Mouse (Mus musculus): ENCODE results near the gene Cd81. TPM values are rescaled to one million over a fixed set of nuclear protein-coding genes. Genes with fewer than 3 reads are reported as not detected.

Gene Cd81
- total and polyA plus RNA-seq, 2 experiments = 420 to 625 TPM

GRCm38 (mm10) chr7:143068316-143068881 is 15.9 kb downstream of the Cd81 start:
- Histone ChIP-seq H3K9ac (ENCODE audit: low read depth, low read length) (peak overlapping the region; percentile 27), H3K4me1 (ENCODE audit: control insufficient read depth, insufficient read depth, low read length) (peaks cover 15% of the 10 kb centered on the region; the same call in 1 of the 2 replicates), H3K36me3 (ENCODE audit: control insufficient read depth, insufficient read depth, low read length) (peaks cover 6% of the 10 kb centered on the region), H3K79me2 (ENCODE audit: control insufficient read depth, insufficient read depth, low read length) (no peaks in the 10 kb centered on the region), H3K4me3 (ENCODE audit: insufficient read depth, low read depth, low read length) (no peak overlapping the region; the same call in 1 of the 2 replicates), H3K27me3 (ENCODE audit: control insufficient read depth, insufficient read depth, low read length) (no peaks in the 10 kb centered on the region), H3K27ac (replicated peaks; ENCODE audit: insufficient read depth, low read depth, low read length) (peak overlapping the region; percentile 73)
- TF ChIP-seq POLR2A (IDR thresholded peaks at IDR 0.05; ENCODE audit: extremely low read depth, insufficient read depth, low read length) (no peak), CTCF (IDR thresholded peaks at IDR 0.05; ENCODE audit: low read depth, low read length) (no peak)
- WGBS = 60% methylated on average over 13 of the region's 13 CpGs
- DNase-seq (ENCODE audit: extremely low read depth, low read depth, low spot score) = no peak

DNA sequence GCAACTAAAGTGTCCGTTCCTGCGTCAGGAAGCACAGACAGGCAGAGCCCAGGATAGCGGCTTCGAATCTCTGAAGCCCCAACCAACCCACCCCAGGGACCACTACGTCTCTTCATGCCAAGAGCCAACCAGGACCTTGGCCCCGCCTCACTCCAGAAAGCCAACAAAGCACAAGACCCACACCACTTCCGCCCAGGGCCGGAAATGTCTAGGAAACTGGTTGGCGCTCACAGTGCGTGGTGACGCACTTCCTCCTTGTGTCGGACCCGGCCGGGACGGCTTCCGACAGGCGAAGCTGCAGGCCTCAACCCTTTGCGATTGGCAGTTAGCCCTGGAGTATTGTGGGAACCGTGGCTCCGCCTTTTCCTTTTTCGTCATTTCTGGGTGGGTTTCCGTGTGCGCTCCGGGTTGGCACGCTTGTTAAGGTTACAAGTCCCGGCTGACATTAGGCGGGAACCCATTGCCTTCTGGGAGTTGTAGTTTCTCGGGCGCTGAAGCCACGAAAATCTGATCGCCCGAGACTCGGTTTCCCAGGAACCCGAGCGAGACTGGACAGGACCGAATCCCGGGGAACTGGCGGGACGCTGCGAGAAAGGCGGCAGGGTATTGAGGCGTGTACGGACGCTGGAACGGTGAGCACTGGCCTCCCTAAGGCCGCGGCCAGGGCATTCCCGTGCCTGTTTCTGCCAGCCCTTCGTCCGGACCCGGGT is 16.5 kb downstream of the Cd81 start, which contains the start of gene Tssc4:
Gene Tssc4 (plus strand): TSS at position 368 of the 710 bp plus-strand sequence.
- 1% methylated on average over 51 of the region's 51 CpGs for WGBS
- H3K79me2 ChIP-seq (ENCODE audit: control insufficient read depth, insufficient read depth, low read length) = no peaks in the 10 kb centered on the region
- H3K4me1 ChIP-seq (ENCODE audit: control insufficient read depth, insufficient read depth, low read length) = peaks cover 15% of the 10 kb centered on the region; the same call in 1 of the 2 replicates
- TF ChIP-seq POLR2A (IDR thresholded peaks at IDR 0.05; ENCODE audit: extremely low read depth, insufficient read depth, low read length) = 0 out of 2 replicates have a peak, but pooled peaks have one; percentile 59
- TF ChIP-seq CTCF (IDR thresholded peaks at IDR 0.05; ENCODE audit: low read depth, low read length) = no peak
- H3K4me3 ChIP-seq (ENCODE audit: insufficient read depth, low read depth, low read length) = peak within 1 kb of the TSS; percentile 74
- peak; percentile 99 for DNase-seq (ENCODE audit: extremely low read depth, low read depth, low spot score)
- H3K9ac ChIP-seq (ENCODE audit: low read depth, low read length) = peak within 1 kb of the TSS; percentile 77
- H3K27ac ChIP-seq (replicated peaks; ENCODE audit: insufficient read depth, low read depth, low read length) = peak within 1 kb of the TSS; percentile 73
- H3K36me3 ChIP-seq (ENCODE audit: control insufficient read depth, insufficient read depth, low read length) = peaks cover 2% of the 10 kb centered on the region; the same call in 1 of the 2 replicates
- no peaks in the 10 kb centered on the region for H3K27me3 ChIP-seq (ENCODE audit: control insufficient read depth, insufficient read depth, low read length)

- WGBS = 7% methylated on average over 30 of the region's 30 CpGs
- Histone ChIP-seq H3K9ac (ENCODE audit: low read depth, low read length) (peak overlapping the region; percentile 77), H3K79me2 (ENCODE audit: control insufficient read depth, insufficient read depth, low read length) (no peaks in the 10 kb centered on the region), H3K4me3 (ENCODE audit: insufficient read depth, low read depth, low read length) (peak overlapping the region; percentile 74), H3K4me1 (ENCODE audit: control insufficient read depth, insufficient read depth, low read length) (peaks cover 15% of the 10 kb centered on the region; the same call in 1 of the 2 replicates), H3K27me3 (ENCODE audit: control insufficient read depth, insufficient read depth, low read length) (no peaks in the 10 kb centered on the region), H3K27ac (replicated peaks; ENCODE audit: insufficient read depth, low read depth, low read length) (peak overlapping the region; percentile 38), H3K36me3 (ENCODE audit: control insufficient read depth, insufficient read depth, low read length) (no peaks in the 10 kb centered on the region)
- TF ChIP-seq POLR2A (IDR thresholded peaks at IDR 0.05; ENCODE audit: extremely low read depth, insufficient read depth, low read length) (no peak), CTCF (IDR thresholded peaks at IDR 0.05; ENCODE audit: low read depth, low read length) (no peak)
- DNase-seq (ENCODE audit: extremely low read depth, low read depth, low spot score) = no peak
Observed at GRCm38 (mm10) chr7:143069751-143070400, 17.3 kb downstream of the Cd81 start.

- H3K9ac ChIP-seq (ENCODE audit: low read depth, low read length) = no peak overlapping the region
Observed at GRCm38 (mm10) chr7:143070506-143071070, 18.0 kb downstream of the Cd81 start.

GRCm38 (mm10) chr7:143072605-143073004 is 20.1 kb downstream of the Cd81 start:
- TF ChIP-seq CTCF (IDR thresholded peaks at IDR 0.05; ENCODE audit: low read depth, low read length) (no peak), POLR2A (IDR thresholded peaks at IDR 0.05; ENCODE audit: extremely low read depth, insufficient read depth, low read length) (no peak)
- Histone ChIP-seq H3K27me3 (ENCODE audit: control insufficient read depth, insufficient read depth, low read length) (no peaks in the 10 kb centered on the region), H3K27ac (replicated peaks; ENCODE audit: insufficient read depth, low read depth, low read length) (no peak overlapping the region), H3K4me1 (ENCODE audit: control insufficient read depth, insufficient read depth, low read length) (peaks cover 19% of the 10 kb centered on the region), H3K36me3 (ENCODE audit: control insufficient read depth, insufficient read depth, low read length) (no peaks in the 10 kb centered on the region), H3K4me3 (ENCODE audit: insufficient read depth, low read depth, low read length) (no peak overlapping the region), H3K9ac (ENCODE audit: low read depth, low read length) (no peak overlapping the region), H3K79me2 (ENCODE audit: control insufficient read depth, insufficient read depth, low read length) (no peaks in the 10 kb centered on the region)
- no peak for DNase-seq (ENCODE audit: extremely low read depth, low read depth, low spot score)
- 90% methylated on average over 5 of the region's 5 CpGs for WGBS

More at GRCm38 (mm10) chr7:143070506-143071070, 18.0 kb downstream of the Cd81 start:
- DNase-seq (ENCODE audit: extremely low read depth, low read depth, low spot score) = no peak
- Histone ChIP-seq H3K4me1 (ENCODE audit: control insufficient read depth, insufficient read depth, low read length) (peaks cover 15% of the 10 kb centered on the region; the same call in 1 of the 2 replicates), H3K27me3 (ENCODE audit: control insufficient read depth, insufficient read depth, low read length) (no peaks in the 10 kb centered on the region), H3K36me3 (ENCODE audit: control insufficient read depth, insufficient read depth, low read length) (no peaks in the 10 kb centered on the region), H3K27ac (replicated peaks; ENCODE audit: insufficient read depth, low read depth, low read length) (no peak overlapping the region), H3K4me3 (ENCODE audit: insufficient read depth, low read depth, low read length) (no peak overlapping the region), H3K79me2 (ENCODE audit: control insufficient read depth, insufficient read depth, low read length) (no peaks in the 10 kb centered on the region)
- TF ChIP-seq POLR2A (IDR thresholded peaks at IDR 0.05; ENCODE audit: extremely low read depth, insufficient read depth, low read length) (no peak), CTCF (IDR thresholded peaks at IDR 0.05; ENCODE audit: low read depth, low read length) (no peak)
- 93% methylated on average over 10 of the region's 10 CpGs for WGBS

Data from liver, adult 2 months (tissue).